Comparison of ENCODE assay signal across 8 mouse cellular contexts in the genomic region with DNA sequence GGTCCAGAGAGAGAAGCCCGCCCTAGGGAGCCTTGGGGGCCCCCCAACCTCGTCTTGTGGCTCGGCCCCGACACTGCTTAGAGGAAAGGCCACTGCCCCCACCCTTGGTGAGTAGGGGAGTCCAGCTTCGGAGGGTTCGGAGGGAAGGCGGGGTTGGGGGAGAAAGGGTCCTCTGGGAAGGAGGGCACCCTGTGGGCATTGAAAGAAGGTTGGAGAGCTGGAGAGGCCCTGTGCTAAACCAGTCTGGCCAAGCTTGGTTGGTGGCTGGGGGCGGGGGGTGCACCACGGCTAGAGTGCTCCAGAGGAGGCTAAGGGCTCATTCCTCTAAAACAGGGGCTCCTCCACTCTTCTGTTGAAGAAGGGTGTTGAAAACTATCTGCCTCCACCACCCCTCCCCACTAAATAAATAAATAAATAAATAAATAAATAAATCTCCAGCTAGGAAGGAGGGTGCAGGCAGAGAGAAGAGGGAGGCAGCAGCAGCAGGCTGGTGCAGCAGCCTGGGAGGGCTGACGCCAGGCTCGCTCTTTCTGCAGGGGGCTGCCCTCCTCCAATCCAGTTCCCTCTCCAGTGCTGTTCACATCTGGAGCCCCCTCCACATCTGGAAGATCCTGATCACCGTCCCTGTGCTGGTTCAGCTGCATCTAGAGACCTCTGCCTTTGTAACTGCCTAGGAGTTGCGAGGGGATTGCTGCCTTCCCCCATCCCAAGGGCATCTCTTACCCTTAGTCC. TPM values are rescaled to one million over a fixed set of nuclear protein-coding genes. Genes with fewer than 3 reads are reported as not detected.
DNase-seq lines count a peak whose midpoint lies in the region; ATAC-seq lines count a peak whose summit lies in the region.

No protein-coding gene starts in this region.

- WGBS in hindbrain, embryonic 15.5 days = under 1% methylated on average over 13 of the region's 13 CpGs

- H3K9me3 ChIP-seq in megakaryocyte, embryonic 14.5 days = peaks cover 6% of the 10 kb centered on the region
- H3K9me3 ChIP-seq in hindbrain, embryonic 15.5 days = no peaks in the 10 kb centered on the region

- peak; percentile 45 to 55 for DNase-seq in cerebellum, adult 18-20 months
- no peak for DNase-seq in cerebellum, adult 11 months
- peak; percentile 46 for DNase-seq in neural tube, embryonic 10.5 days (ENCODE audit: extremely low spot score, low spot score)
- no peak for DNase-seq in ovary, adult 18-20 months (ENCODE audit: low spot score)

- peak overlapping the region; percentile 95 for H3K4me2 ChIP-seq in hindbrain, embryonic 15.5 days

- no peaks in the 10 kb centered on the region for H3K36me3 ChIP-seq in megakaryocyte, embryonic 14.5 days (replicated peaks; ENCODE audit: low read length)
- 0 out of 2 replicates have a peak, but pooled peaks cover 3% of the 10 kb centered on the region for H3K36me3 ChIP-seq in hindbrain, embryonic 15.5 days

- H3K4me3 ChIP-seq in megakaryocyte, embryonic 14.5 days (replicated peaks) = peak overlapping the region; percentile 92
- peak overlapping the region; percentile 64 for H3K4me3 ChIP-seq in hindbrain, embryonic 15.5 days

- no peak for ATAC-seq in megakaryocyte, adult 5-6 weeks (ENCODE audit: poor library complexity, severe bottlenecking)
- peak; percentile 54 for ATAC-seq in hindbrain, embryonic 15.5 days (ENCODE audit: low FRiP score, low read depth)
- ATAC-seq in frontal cortex, adult (ENCODE audit: low TSS enrichment) = no peak

- H3K27me3 ChIP-seq in megakaryocyte, embryonic 14.5 days (replicated peaks) = peaks cover 97% of the 10 kb centered on the region
- H3K27me3 ChIP-seq in hindbrain, embryonic 15.5 days = peaks cover 13% of the 10 kb centered on the region; the same call in 1 of the 2 replicates

- H3K4me1 ChIP-seq in megakaryocyte, embryonic 14.5 days = peaks cover 35% of the 10 kb centered on the region
- peaks cover 48% of the 10 kb centered on the region for H3K4me1 ChIP-seq in hindbrain, embryonic 15.5 days (replicated peaks)

- H3K27ac ChIP-seq in hindbrain, embryonic 15.5 days (replicated peaks) = peak overlapping the region; percentile 92

- peak overlapping the region; percentile 87 for H3K9ac ChIP-seq in hindbrain, embryonic 15.5 days

RNA-seq across cellular contexts. Expression of a gene that starts 0.9 kb away (rescaled TPM):
- 1.3 and 2.8 TPM in 2 replicates for polyA plus RNA-seq in megakaryocyte, embryonic 14.5 days (2012; ENCODE audit: insufficient read depth, low replicate concordance)
- not detected in 2 replicates for total RNA-seq in megakaryocyte, adult 5-6 weeks (2015)
- total RNA-seq in megakaryocyte, adult 5-6 weeks (2017) = not detected in 2 replicates
- polyA plus RNA-seq in hindbrain, embryonic 15.5 days (2015; fragmentation: Nextera tagmentation; extraction: Ambion mirVana) = 12.9 and 14.5 TPM in 2 replicates

Comparison
In these comparisons a context has a peak if more than half of its experiments do, and no peak if none do; other contexts are left out.
1. DNase-seq: peak in cerebellum, adult 18-20 months (2 of 2) and neural tube, embryonic 10.5 days (single experiment); none in cerebellum, adult 11 months (single experiment) and ovary, adult 18-20 months (single experiment).